Mouse (Mus musculus) lung, postnatal 4 days (tissue): ENCODE measurements at regions not wholly inside any gene's neighbourhood (a gene's known extent, or its start where the extent isn't known, plus 50 kb on each side); places are given as distances from the start of the nearest gene placed in this dataset.
"Not testable (repeated sequence)": the region's sequence is repeated elsewhere in the genome, so short reads cannot be mapped to it uniquely, and the experiment has no call there.

Experiments
- DNase-seq, 2 experiments: peaks; one replicate each; pipeline ENCODE4 v3.0.0; 2021

GRCm38 (mm10) chr8:34703351-34703750 is 591.8 kb upstream of the Gm10131 start:
- no peak for DNase-seq

- DNase-seq: no peak
These were observed 591.3 kb upstream of the Gm10131 start for GRCm38 (mm10) chr8:34702806-34703205.

- no peak for DNase-seq
These were observed 587.5 kb upstream of the Gm10131 start for GRCm38 (mm10) chr8:34699015-34699414.

- DNase-seq: no peak
These were observed 584.8 kb upstream of the Gm10131 start for GRCm38 (mm10) chr8:34696365-34696764.

GRCm38 (mm10) chr8:34692606-34693005 is 581.1 kb upstream of the Gm10131 start:
- peak in 1 of 2 experiments; percentile 44 for DNase-seq

- DNase-seq: no peak
These were observed 580.2 kb upstream of the Gm10131 start for GRCm38 (mm10) chr8:34691776-34692175.

GRCm38 (mm10) chr8:34689825-34690493 is 578.4 kb upstream of the Gm10131 start:
- peak in 1 of 2 experiments; percentile 38 for DNase-seq

GRCm38 (mm10) chr8:34689049-34689824 is 577.7 kb upstream of the Gm10131 start:
- peak in 1 of 2 experiments; percentile 27 for DNase-seq

GRCm38 (mm10) chr8:34688396-34689048 is 577.0 kb upstream of the Gm10131 start:
- no peak for DNase-seq

GRCm38 (mm10) chr8:34686371-34686770 is 574.8 kb upstream of the Gm10131 start:
- no peak for DNase-seq

GRCm38 (mm10) chr8:34684683-34685082 is 573.1 kb upstream of the Gm10131 start:
- DNase-seq: no peak

GRCm38 (mm10) chr8:34683173-34683572 is 571.6 kb upstream of the Gm10131 start:
- no peak for DNase-seq

GRCm38 (mm10) chr8:34682221-34682620 is 570.7 kb upstream of the Gm10131 start:
- no peak for DNase-seq

GRCm38 (mm10) chr8:34679565-34680291 is 568.2 kb upstream of the Gm10131 start:
- peak; percentile 68 to 84 for DNase-seq

GRCm38 (mm10) chr8:34678879-34679278 is 567.3 kb upstream of the Gm10131 start:
- no peak for DNase-seq

- peak; percentile 12 to 25 for DNase-seq
These were observed 560.2 kb upstream of the Gm10131 start for GRCm38 (mm10) chr8:34671716-34672115.

GRCm38 (mm10) chr8:34670930-34671715 is 559.6 kb upstream of the Gm10131 start:
- DNase-seq: no peak

GRCm38 (mm10) chr8:34669146-34669545 is 557.6 kb upstream of the Gm10131 start:
- DNase-seq: no peak

GRCm38 (mm10) chr8:34664429-34664828 is 552.9 kb upstream of the Gm10131 start:
- DNase-seq: no peak

- no peak for DNase-seq
These were observed 551.0 kb upstream of the Gm10131 start for GRCm38 (mm10) chr8:34662532-34662931.

GRCm38 (mm10) chr8:34651750-34652149 is 540.2 kb upstream of the Gm10131 start:
- DNase-seq: no peak

GRCm38 (mm10) chr8:34628221-34628620 is 516.7 kb upstream of the Gm10131 start:
- not testable (repeated sequence) for DNase-seq
